Mouse (Mus musculus): Measurements from ENCODE around the gene Gm5788. TPM values are rescaled to one million over a fixed set of nuclear protein-coding genes. Genes with fewer than 3 reads are reported as not detected.

Gene Gm5788
- polyA plus RNA-seq (2017; shearing (Covaris generic)), result under 1 TPM in 1 of 2 experiments, not detected in 1; 0.47 TPM

DNA sequence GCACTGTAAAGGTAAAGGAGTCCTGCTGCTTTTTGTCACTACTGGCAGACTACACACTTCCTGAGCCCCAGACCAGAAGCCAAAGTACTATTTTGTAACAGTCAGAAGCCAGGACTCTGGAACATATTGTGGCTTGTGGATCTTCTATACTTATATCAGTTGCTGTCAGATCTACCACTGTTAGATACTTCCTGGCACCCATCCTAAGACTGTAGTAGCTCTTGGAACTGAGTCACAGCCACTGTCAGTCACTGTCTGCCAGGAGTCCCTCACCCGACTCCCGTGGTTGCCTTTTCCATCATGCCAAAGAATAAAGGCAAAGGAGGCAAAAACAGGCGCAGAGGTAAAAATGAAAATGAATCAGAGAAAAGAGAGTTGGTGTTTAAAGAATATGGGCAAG, at the start of gene Gm5788:
Gene Gm5788 (plus strand): TSS at position 301 of the 400 bp plus-strand sequence.

DNA sequence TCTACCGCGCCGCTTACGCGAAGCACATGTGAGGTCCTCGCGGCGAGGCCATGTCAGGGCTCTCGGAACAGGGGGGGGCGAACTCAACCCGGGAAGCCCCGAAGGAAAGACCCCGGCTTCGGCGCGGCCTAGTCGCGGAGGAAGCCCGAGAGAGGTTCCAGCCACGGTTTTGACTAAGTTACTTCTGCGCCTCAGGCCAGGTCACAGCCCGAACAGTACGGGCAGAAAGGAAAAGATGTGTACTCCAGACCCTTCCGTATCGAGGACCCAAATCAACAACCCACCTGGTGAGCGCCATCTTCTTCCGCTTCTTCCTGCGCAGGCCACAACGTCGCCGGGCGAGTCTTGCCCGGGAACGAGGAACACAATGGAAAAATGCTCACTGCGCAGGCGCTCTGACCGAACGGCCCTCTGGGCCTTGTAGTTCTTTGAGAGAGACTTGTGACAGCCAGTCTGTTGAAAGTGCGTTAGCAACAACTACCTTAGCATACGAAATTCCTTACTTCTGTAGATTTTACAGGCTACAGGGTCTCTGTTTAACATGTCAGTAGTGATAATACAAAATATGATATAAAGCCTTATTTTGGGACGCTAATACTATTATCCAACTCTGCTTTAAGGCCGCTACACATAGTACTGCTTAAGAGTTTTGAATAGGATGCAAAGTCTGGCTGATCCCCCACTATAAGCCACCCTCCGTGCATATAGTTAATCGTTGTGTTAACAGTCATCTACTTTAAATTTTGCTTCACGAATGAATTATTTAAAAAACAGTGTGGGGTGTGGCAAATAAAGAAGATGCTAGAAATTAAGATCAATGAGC, 22.3 kb upstream of the Gm5788 start, which contains the start of gene Snw1:
Gene Snw1 (minus strand): TSS at position 311 of the 823 bp plus-strand sequence.

GRCm38 (mm10) chr12:87514016-87514415, 19.5 kb downstream of the Gm5788 start, which contains the start of gene Gm8300:
Gm8300 (plus strand) TSS chr12:87514316.

Other genes starting within 250 kb of the Gm5788 start
- gene Vipas39, start 228.5 kb upstream of the Gm5788 start, polyA plus RNA-seq (2017; shearing (Covaris generic)), result 10 to 100 TPM; 33.9 to 35.7 TPM
- gene Ahsa1, start 228.2 kb upstream of the Gm5788 start, polyA plus RNA-seq (2017; shearing (Covaris generic)), result 100 to 1,000 TPM; 159 to 164 TPM
- gene Ism2, start 195.0 kb upstream of the Gm5788 start, polyA plus RNA-seq (2017; shearing (Covaris generic)), result not detected
- gene Sptlc2, start 106.4 kb upstream of the Gm5788 start, polyA plus RNA-seq (2017; shearing (Covaris generic)), result 100 to 1,000 TPM; 172 to 179 TPM
- 10 to 100 TPM; 80.8 to 85.1 TPM for gene Slirp, start 50.8 kb upstream of the Gm5788 start, polyA plus RNA-seq (2017; shearing (Covaris generic))
- gene Alkbh1, start 50.7 kb upstream of the Gm5788 start, polyA plus RNA-seq (2017; shearing (Covaris generic)), result 10 to 100 TPM; 58.9 to 80.6 TPM
- gene Snw1, start 22.4 kb upstream of the Gm5788 start, polyA plus RNA-seq (2017; shearing (Covaris generic)), result 100 to 1,000 TPM; 186 to 207 TPM
- gene Gm8300, start 19.6 kb downstream of the Gm5788 start, polyA plus RNA-seq (2017; shearing (Covaris generic)), result not detected
- gene Oog1, start 108.0 kb downstream of the Gm5788 start, polyA plus RNA-seq (2017; shearing (Covaris generic)), result not detected
- gene Gm4027, start 124.1 kb downstream of the Gm5788 start, polyA plus RNA-seq (2017; shearing (Covaris generic)), result under 1 TPM in 1 of 2 experiments, not detected in 1; 0.32 TPM
- not detected for gene Gm16381, start 149.9 kb downstream of the Gm5788 start, polyA plus RNA-seq (2017; shearing (Covaris generic))